Mouse (Mus musculus) lung, postnatal 0 days (tissue): ENCODE measurements around the gene Retreg1. TPM values are rescaled to one million over a fixed set of nuclear protein-coding genes. Genes with fewer than 3 reads are reported as not detected.
A peak's percentile ranks its signal among the peaks of the same experiment; 100 is the strongest.

ENCODE experiments used
- ATAC-seq: fragments of 200-750 bp; cut with Nextera tagmentation; 2 replicates; pipeline ENCODE4 v1.8.0; 2017; ENCODE audit warnings: moderate library complexity
- DNase-seq: peaks from one replicate; pipeline ENCODE4 v3.0.0-alpha.2; 2016; ENCODE audit warnings: low spot score
- H3K27ac ChIP-seq: fragments of 300-500 bp; sonication (generic); 2 replicates; pipeline ENCODE4 v1.5.1; 2014; ENCODE audit warnings: antibody characterized with exemption, mild to moderate bottlenecking, low read length, mixed read lengths
- H3K27me3 ChIP-seq: fragments of 300-500 bp; sonication (generic); replicated peaks from 2 replicates; pipeline ENCODE4 v1.6.1; 2014; ENCODE audit warnings: low read length, mixed read lengths; ENCODE audit not compliant: insufficient read depth
- H3K36me3 ChIP-seq: fragments of 300-500 bp; sonication (generic); 2 replicates; pipeline ENCODE4 v1.6.1; 2014; ENCODE audit warnings: low read length, mixed read lengths; ENCODE audit not compliant: insufficient read depth
- H3K4me1 ChIP-seq: fragments of 300-500 bp; sonication (generic); 2 replicates; pipeline ENCODE4 v1.6.1; 2014; ENCODE audit warnings: antibody characterized with exemption, low read depth, low read length, mixed read lengths; ENCODE audit not compliant: insufficient read depth
- H3K4me2 ChIP-seq: fragments of 300-500 bp; sonication (generic); replicated peaks from 2 replicates; pipeline ENCODE4 v1.6.1; 2014; ENCODE audit warnings: low read depth, mild to moderate bottlenecking, low read length, moderate library complexity, mixed read lengths
- H3K4me3 ChIP-seq: fragments of 300-500 bp; sonication (generic); 2 replicates; pipeline ENCODE4 v1.5.1; 2014; ENCODE audit warnings: low read depth, low read length
- H3K9ac ChIP-seq: fragments of 300-500 bp; sonication (generic); replicated peaks from 2 replicates; pipeline ENCODE4 v1.6.1; 2014; ENCODE audit warnings: low read depth, mild to moderate bottlenecking
- H3K9me3 ChIP-seq: fragments of 300-500 bp; sonication (generic); 2 replicates; pipeline ENCODE4 v1.6.1; 2016; ENCODE audit warnings: low read length, mixed read lengths
- CTCF ChIP-seq: IDR thresholded peaks from 2 replicates; pipeline ENCODE4 v1.5.1; 2016; ENCODE audit warnings: antibody characterized with exemption, mild to moderate bottlenecking
- EP300 ChIP-seq: IDR thresholded peaks from 2 replicates; pipeline ENCODE4 v1.6.1; 2016; ENCODE audit warnings: antibody characterized with exemption, mild to moderate bottlenecking, control low read depth
- WGBS: fragments of 180-500 bp; shearing (Covaris S2); extraction: QIAGEN DNeasy Blood & Tissue Kit; methylation state at CpG from one replicate; pipeline ENCODE4 v1.1.7; 2014; 5-methylcytosine and 5-hydroxymethylcytosine counted together
- polyA plus RNA-seq: library from polyadenylated mRNA; unstranded; fragments of >200 nt; fragmentation: Nextera tagmentation; extraction: Ambion mirVana; gene quantifications from 2 replicates; pipeline ENCODE4 v1.2.1, GENCODE M21; 2015

Retreg1 gene
- 36.2 and 36.8 TPM in 2 replicates for polyA plus RNA-seq

DNA sequence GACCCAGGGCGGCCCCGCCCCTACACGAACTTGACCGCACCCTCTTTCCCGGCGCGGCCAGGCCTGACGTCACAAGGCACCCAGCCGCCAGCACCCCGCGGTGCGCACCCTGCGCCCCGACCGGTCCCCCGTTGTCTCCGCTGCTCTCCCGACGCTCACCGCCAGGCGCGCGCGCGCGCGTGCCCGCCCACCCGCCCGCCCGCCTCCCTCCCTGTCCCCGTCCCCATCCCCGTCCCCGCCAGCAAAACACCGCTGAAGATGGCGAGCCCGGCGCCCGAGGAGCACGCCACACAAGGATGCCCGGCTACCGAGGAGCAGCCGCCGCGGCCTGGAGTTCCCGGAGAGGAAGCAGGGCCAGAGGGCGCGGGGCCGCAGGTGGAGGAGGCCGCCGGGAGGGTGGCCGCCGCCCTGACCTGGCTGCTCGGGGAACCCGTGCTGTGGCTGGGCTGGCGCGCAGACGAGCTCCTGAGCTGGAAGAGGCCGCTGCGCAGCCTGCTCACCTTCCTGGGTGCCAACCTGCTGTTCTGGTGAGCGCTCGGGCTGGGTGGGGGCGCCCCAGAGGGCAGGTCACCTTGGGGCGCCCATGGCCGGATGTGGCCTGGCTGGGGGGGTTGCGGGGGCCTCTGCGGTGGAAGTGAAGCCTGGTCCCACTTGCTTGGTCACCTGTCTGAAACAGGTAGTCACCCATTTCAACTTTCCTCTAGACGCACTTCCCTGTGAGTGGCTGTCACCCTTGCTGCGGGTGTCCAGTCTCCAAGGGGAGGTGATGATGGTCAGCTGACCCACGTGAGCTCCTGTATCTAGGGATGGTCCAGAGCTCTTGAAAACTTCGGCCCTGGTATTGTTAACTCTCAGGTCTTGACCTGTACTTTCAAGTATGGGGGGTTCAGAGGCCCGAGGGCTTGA, at the start of gene Retreg1:
Retreg1 (plus strand) TSS at position 95 of the 906 bp plus-strand sequence.
- ATAC-seq (peak; percentile 97), DNase-seq (peak; percentile 88)
- no peaks in the 10 kb centered on the region; the same call in 1 of the 2 replicates for H3K4me1 ChIP-seq
- H3K9ac ChIP-seq = peak within 1 kb of the TSS; percentile 55
- H3K4me3 ChIP-seq = peak within 1 kb of the TSS; percentile 68
- H3K27me3 ChIP-seq = 0 out of 2 replicates have a peak, but pooled peaks cover 9% of the 10 kb centered on the region
- no peaks in the 10 kb centered on the region for H3K36me3 ChIP-seq
- WGBS = under 1% methylated on average over 38 of the region's 72 CpGs
- peak within 1 kb of the TSS; percentile 92 for H3K27ac ChIP-seq
- H3K9me3 ChIP-seq = no peaks in the 10 kb centered on the region
- H3K4me2 ChIP-seq = peak within 1 kb of the TSS; percentile 89
- TF ChIP-seq CTCF = peak; percentile 42
- TF ChIP-seq EP300 = no peak

DNA sequence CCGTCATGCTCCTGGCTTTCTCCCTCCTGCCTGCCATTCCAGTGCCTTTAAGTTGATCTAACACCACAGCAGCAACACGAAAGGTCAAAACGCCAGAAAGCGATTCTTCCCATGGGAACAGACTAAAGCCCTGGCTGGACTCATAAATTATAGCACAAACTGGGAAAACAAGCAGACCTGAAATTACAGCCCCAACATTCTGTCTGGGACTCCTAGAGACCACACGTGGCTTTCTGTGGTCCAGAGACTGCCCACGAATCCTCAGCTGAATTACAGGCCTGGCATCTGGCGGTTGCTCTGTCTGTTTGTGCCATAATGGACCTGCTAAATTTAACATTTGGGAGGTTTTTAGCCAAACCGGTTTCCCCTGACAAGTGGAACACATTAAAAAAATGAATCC, 48.9 kb upstream of the Retreg1 start:
- Histone ChIP-seq H3K4me3 (no peak overlapping the region), H3K9me3 (no peaks in the 10 kb centered on the region), H3K27me3 (no peaks in the 10 kb centered on the region), H3K27ac (no peak overlapping the region), H3K36me3 (peaks cover 21% of the 10 kb centered on the region), H3K4me2 (no peak overlapping the region), H3K9ac (no peak overlapping the region), H3K4me1 (no peaks in the 10 kb centered on the region)
- DNase-seq (no peak), ATAC-seq (no peak)
- TF ChIP-seq CTCF = no peak
- no peak for TF ChIP-seq EP300
- 88% methylated on average over 8 of the region's 8 CpGs for WGBS

DNA sequence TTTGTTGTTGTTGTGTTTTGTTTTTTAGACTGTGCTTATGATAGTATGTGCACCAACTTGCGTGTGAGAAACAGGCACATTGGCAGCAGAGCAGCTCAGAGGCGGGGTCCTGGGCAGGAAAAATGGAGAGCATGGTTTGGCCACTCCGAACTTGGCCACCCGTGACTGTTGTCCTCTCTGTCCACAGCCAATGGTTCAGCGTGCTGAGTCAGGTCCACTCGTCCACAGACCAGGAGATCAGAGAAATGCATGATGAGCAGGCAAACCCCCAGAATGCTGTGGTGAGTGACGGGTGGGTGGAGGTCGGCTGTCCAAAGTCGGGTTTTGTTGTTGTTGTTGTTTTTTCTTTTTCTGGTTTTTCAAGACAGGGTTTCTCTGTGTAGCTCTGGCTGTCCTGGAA, 47.5 kb upstream of the Retreg1 start:
- DNase-seq = no peak
- Histone ChIP-seq H3K36me3 (peaks cover 30% of the 10 kb centered on the region), H3K4me2 (no peak overlapping the region), H3K4me1 (no peaks in the 10 kb centered on the region), H3K27ac (no peak overlapping the region), H3K9me3 (no peaks in the 10 kb centered on the region), H3K27me3 (no peaks in the 10 kb centered on the region), H3K4me3 (no peak overlapping the region), H3K9ac (no peak overlapping the region)
- 92% methylated on average over 9 of the region's 9 CpGs for WGBS
- TF ChIP-seq EP300 = no peak
- TF ChIP-seq CTCF = no peak
- no peak for ATAC-seq

DNA sequence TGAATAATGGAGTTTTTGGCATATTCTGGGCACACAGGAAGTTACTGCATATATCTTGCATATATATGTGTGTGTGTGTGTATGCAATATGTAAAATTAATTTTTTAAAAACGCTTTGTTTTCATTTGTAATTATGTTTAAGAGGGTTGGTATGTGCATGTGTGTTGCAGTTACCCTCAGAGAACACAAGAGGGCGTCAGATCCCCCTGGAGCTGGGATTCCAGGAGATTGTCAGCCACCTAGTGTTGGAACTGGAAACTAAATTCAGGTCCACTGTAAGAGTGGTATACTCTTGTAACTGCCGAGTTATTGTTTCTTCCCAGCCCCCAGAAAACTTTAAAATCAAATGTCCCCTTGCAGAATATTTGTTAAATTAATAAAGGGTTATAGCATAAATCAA, 46.6 kb upstream of the Retreg1 start:
- 63% methylated on average over 3 of the region's 3 CpGs for WGBS
- Histone ChIP-seq H3K36me3 (peaks cover 37% of the 10 kb centered on the region), H3K27ac (no peak overlapping the region)

DNA sequence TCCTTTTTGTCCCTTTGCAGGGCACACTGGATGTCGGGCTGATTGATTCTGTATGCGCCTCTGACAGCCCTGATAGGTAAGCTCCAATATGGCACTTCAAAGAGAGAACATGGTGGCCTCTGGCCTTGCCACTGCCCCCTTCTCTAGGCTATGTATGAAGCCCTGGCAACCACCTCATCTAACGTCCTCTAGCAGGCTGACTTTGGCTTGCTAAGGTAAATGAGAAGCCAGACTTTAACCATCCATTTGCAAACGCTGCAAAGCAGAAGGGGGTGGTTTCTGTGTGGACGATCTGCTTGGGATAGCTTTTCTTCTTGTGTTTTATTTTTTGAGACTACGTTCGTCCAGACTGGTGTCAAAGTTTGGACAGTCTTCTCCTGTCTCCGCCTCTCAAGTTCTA, 45.8 kb upstream of the Retreg1 start:
- TF ChIP-seq CTCF = no peak
- TF ChIP-seq EP300 = no peak
- H3K9me3 ChIP-seq = no peaks in the 10 kb centered on the region
- WGBS = 81% methylated on average over 8 of the region's 8 CpGs

More for the DNA sequence above, 46.6 kb upstream of the Retreg1 start:
- Histone ChIP-seq H3K9ac (no peak overlapping the region), H3K9me3 (no peaks in the 10 kb centered on the region), H3K4me3 (no peak overlapping the region), H3K27me3 (no peaks in the 10 kb centered on the region), H3K4me1 (no peaks in the 10 kb centered on the region), H3K4me2 (no peak overlapping the region)
- DNase-seq = peak; percentile 69
- TF ChIP-seq CTCF (peak; percentile 94), EP300 (no peak)
- no peak for ATAC-seq

DNA sequence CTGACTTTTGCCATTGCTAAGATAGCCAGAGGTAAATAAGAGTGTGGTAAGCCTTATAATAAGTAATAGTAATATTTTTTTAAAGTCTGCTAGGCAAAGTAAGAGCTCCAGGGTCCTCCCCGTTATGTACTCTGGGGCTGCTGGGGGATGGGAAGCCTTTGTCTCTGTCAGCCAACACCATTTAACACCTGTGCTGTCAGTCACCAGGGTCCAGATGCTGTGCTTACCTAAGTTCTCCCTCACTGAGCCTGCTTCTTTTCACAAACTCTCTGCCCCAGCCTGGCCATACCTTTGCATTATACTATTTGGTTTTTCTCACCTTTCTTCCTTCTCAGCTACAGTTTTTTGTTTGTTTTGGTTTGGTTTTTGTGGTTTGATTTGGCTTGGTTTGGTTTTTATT, 45.1 kb upstream of the Retreg1 start:
- Histone ChIP-seq H3K27ac (no peak overlapping the region), H3K27me3 (no peaks in the 10 kb centered on the region), H3K4me3 (no peak overlapping the region), H3K9ac (no peak overlapping the region), H3K4me1 (no peaks in the 10 kb centered on the region), H3K9me3 (no peaks in the 10 kb centered on the region), H3K4me2 (no peak overlapping the region), H3K36me3 (peaks cover 39% of the 10 kb centered on the region)
- DNase-seq (no peak), ATAC-seq (no peak)
- 80% methylated on average over 1 of the region's 1 CpGs for WGBS
- TF ChIP-seq CTCF (no peak), EP300 (no peak)

More for the DNA sequence above, 45.8 kb upstream of the Retreg1 start:
- ATAC-seq (no peak), DNase-seq (no peak)
- Histone ChIP-seq H3K36me3 (peaks cover 38% of the 10 kb centered on the region), H3K27me3 (no peaks in the 10 kb centered on the region), H3K9ac (no peak overlapping the region), H3K4me1 (no peaks in the 10 kb centered on the region), H3K4me3 (no peak overlapping the region), H3K27ac (no peak overlapping the region), H3K4me2 (no peak overlapping the region)
